Mouse (Mus musculus) C2C12 (cell line): ENCODE measurements around the gene Fxyd1. TPM values are rescaled to one million over a fixed set of nuclear protein-coding genes. Genes with fewer than 3 reads are reported as not detected.

ENCODE experiments used
- H3K27me3 ChIP-seq: one replicate; pipeline ENCODE4 v1.6.1; 2011; ENCODE audit not compliant: control insufficient read depth, insufficient read depth, insufficient read length
- H3K36me3 ChIP-seq: one replicate; pipeline ENCODE4 v1.6.1; 2011; ENCODE audit not compliant: control insufficient read depth, insufficient read depth
- H3K4me3 ChIP-seq: one replicate; pipeline ENCODE4 v1.5.1; 2011; ENCODE audit warnings: mild to moderate bottlenecking, control low read depth; ENCODE audit not compliant: poor library complexity, insufficient read depth, severe bottlenecking
- H3K79me2 ChIP-seq: one replicate; pipeline ENCODE4 v1.6.1; 2011; ENCODE audit not compliant: control insufficient read depth, insufficient read depth
- H3K79me3 ChIP-seq: one replicate; pipeline ENCODE4 v1.6.1; 2011; ENCODE audit warnings: low read depth, control low read depth
- H3ac ChIP-seq: one replicate; pipeline ENCODE3; 2011; ENCODE audit warnings: low read depth; ENCODE audit not compliant: control insufficient read depth, insufficient read length
- CEBPB ChIP-seq: IDR thresholded peaks from one replicate; pipeline ENCODE4 v1.6.1; 2011; ENCODE audit warnings: low read depth, mild to moderate bottlenecking, control low read depth, moderate library complexity
- CTCF ChIP-seq: IDR thresholded peaks from one replicate; pipeline ENCODE4 v1.5.1; 2011; ENCODE audit not compliant: control insufficient read depth, insufficient read depth, insufficient read length
- FOSL1 ChIP-seq: IDR thresholded peaks from one replicate; pipeline ENCODE4 v1.8.0; 2011; ENCODE audit warnings: mild to moderate bottlenecking, low read length; ENCODE audit not compliant: poor library complexity, insufficient read depth, severe bottlenecking
- MAX ChIP-seq: IDR thresholded peaks from one replicate; pipeline ENCODE4 v1.6.1; 2011; ENCODE audit warnings: mild to moderate bottlenecking, control low read depth
- MYOD1 ChIP-seq: IDR thresholded peaks from one replicate; pipeline ENCODE4 v1.6.1; 2011; ENCODE audit warnings: low read depth; ENCODE audit not compliant: control insufficient read depth, insufficient read length
- MYOG ChIP-seq: IDR thresholded peaks from one replicate; pipeline ENCODE4 v1.6.1; 2011; ENCODE audit not compliant: control insufficient read depth, insufficient read length; ENCODE audit errors: extremely low read depth
- USF1 ChIP-seq: IDR thresholded peaks from one replicate; pipeline ENCODE4 v1.6.1; 2011; ENCODE audit warnings: low read depth, mild to moderate bottlenecking, control low read depth, moderate library complexity
- polyA plus RNA-seq: library from polyadenylated mRNA; unstranded; fragments of >200 nt; fragmentation: generic; extraction: Trizol; gene quantifications from one replicate; pipeline ENCODE4 v1.2.1, GENCODE M21; 2012; ENCODE audit warnings: missing spikeins

Fxyd1 gene
- polyA plus RNA-seq, 1 experiment: 0.55 TPM

GRCm38 (mm10) chr7:31088206-31088605, 31.2 kb upstream of the Fxyd1 start:
- Histone ChIP-seq H3K4me3 (no peak overlapping the region), H3K79me3 (no peaks in the 10 kb centered on the region), H3ac (no peak overlapping the region), H3K27me3 (peaks cover 14% of the 10 kb centered on the region), H3K36me3 (no peaks in the 10 kb centered on the region), H3K79me2 (no peaks in the 10 kb centered on the region)
- no peak for TF ChIP-seq FOSL1
- no peak for TF ChIP-seq USF1
- TF ChIP-seq MAX: no peak
- no peak for TF ChIP-seq MYOG
- no peak for TF ChIP-seq CTCF
- TF ChIP-seq CEBPB: no peak
- no peak for TF ChIP-seq MYOD1

DNA sequence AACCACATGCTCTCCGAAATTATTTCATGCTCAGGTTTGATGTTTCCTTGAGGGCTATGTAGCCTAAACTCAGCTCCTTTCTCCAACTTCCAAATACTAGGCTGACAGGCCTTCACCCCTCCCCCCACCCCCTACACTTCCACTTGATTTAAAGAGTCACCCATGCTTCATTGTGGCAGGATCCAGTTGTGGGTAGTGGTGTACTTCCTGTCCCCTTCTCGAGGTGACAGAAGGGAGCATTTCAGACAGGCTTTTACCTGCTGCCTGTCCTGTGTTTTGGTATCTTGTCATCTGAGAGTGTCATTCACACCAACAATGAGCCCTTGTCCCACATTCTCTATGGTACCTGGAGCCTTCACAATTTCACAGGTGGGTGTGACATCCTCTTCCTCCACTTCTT, 30.3 kb upstream of the Fxyd1 start:
- Histone ChIP-seq H3K79me3 (no peaks in the 10 kb centered on the region), H3K36me3 (no peaks in the 10 kb centered on the region), H3ac (no peak overlapping the region), H3K79me2 (no peaks in the 10 kb centered on the region), H3K4me3 (no peak overlapping the region), H3K27me3 (peaks cover 8% of the 10 kb centered on the region)
- TF ChIP-seq CTCF: no peak

DNA sequence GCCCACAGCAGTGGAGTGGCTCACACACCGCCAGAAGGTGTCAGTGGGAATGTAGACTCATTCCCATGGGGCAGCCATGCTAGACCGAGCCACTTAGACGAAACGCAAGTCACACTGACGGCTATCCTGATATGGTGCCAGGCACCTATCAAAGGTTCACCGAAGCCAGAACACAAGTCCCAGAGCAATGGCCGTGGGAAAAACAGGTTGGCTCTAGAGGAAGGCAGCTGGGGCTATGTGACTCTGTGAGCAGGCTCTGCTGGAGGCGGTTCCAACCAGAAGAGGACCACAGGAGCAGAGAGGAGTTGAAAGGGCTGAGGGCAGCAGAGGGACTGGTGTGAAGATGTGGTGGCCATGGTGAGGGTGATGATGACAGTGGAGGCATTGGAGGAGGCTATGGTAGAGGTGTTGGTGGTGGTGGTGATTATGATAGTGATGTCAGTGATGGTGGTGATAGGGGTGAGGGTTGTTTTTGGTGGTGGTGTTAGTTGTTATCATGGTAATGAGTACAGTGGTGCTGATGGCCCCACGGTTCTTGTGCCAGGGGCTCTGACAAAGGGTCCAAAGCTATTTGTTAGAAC, 29.3 kb upstream of the Fxyd1 start:
- H3K79me3 ChIP-seq: no peaks in the 10 kb centered on the region

DNA sequence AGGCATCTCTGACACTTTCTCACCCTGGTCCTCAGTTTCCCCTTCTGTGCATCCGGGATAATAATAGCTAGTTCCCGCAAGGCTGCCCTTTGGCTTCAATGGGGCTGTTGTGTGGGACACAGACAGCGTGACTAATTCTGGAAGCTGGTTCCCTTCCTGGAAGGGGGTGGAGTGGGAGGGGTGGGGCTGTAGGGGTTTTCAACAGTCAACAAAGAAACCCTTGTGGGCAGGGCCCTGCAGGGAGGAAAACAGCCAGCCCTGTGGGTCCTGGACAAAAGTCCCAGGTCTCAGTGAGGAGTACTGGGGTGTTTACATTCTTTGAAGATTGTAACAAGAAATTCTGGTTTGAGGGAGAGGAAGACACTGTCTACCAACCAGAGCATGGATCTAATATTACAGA, 28.2 kb upstream of the Fxyd1 start:
- no peak for TF ChIP-seq USF1
- no peak for TF ChIP-seq FOSL1
- no peak for TF ChIP-seq CEBPB
- TF ChIP-seq MYOG: no peak
- no peak for TF ChIP-seq MYOD1
- no peak for TF ChIP-seq CTCF
- no peak for TF ChIP-seq MAX
- Histone ChIP-seq H3K27me3 (no peaks in the 10 kb centered on the region), H3K4me3 (no peak overlapping the region), H3ac (no peak overlapping the region), H3K36me3 (no peaks in the 10 kb centered on the region), H3K79me2 (no peaks in the 10 kb centered on the region), H3K79me3 (no peaks in the 10 kb centered on the region)

More for the DNA sequence above, 29.3 kb upstream of the Fxyd1 start:
- no peak overlapping the region for H3ac ChIP-seq
- TF ChIP-seq CTCF: no peak
- TF ChIP-seq MAX: no peak
- H3K79me2 ChIP-seq: no peaks in the 10 kb centered on the region
- no peaks in the 10 kb centered on the region for H3K27me3 ChIP-seq
- no peak overlapping the region for H3K4me3 ChIP-seq
- no peaks in the 10 kb centered on the region for H3K36me3 ChIP-seq

DNA sequence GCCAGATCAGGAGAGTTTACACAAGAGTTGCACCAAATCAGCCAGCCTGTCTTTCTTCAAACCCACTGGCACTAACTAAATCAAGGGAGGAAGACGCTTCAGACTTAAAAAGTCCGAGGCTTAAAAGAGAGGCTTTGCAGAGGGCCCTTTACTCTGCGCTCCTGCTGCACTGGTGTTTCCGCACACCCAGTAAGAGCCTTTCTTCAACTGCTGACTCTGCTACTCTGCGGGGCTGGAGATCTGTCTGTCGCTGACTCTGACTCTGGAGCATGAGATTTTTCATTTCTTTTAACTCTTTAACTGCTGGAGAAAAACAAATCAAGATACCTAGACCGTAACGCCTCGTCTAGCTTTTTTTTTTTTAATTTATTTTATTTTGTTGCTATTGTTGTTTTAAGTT, 27.1 kb upstream of the Fxyd1 start:
- H3K36me3 ChIP-seq: no peaks in the 10 kb centered on the region
- TF ChIP-seq USF1 (no peak), FOSL1 (no peak), MYOG (no peak), CEBPB (no peak), MYOD1 (no peak), MAX (no peak), CTCF (no peak)
- H3ac ChIP-seq: no peak overlapping the region
- H3K79me3 ChIP-seq: no peaks in the 10 kb centered on the region
- H3K4me3 ChIP-seq: no peak overlapping the region
- H3K27me3 ChIP-seq: no peaks in the 10 kb centered on the region
- H3K79me2 ChIP-seq: no peaks in the 10 kb centered on the region

GRCm38 (mm10) chr7:31082831-31083588, 26.0 kb upstream of the Fxyd1 start:
- no peak for TF ChIP-seq USF1
- TF ChIP-seq MYOG: no peak
- no peak for TF ChIP-seq CTCF
- TF ChIP-seq FOSL1: no peak
- TF ChIP-seq MAX: no peak
- no peak for TF ChIP-seq CEBPB
- TF ChIP-seq MYOD1: no peak
- no peak overlapping the region for H3K4me3 ChIP-seq
- H3K79me2 ChIP-seq: no peaks in the 10 kb centered on the region
- no peak overlapping the region for H3ac ChIP-seq
- H3K27me3 ChIP-seq: no peaks in the 10 kb centered on the region
- H3K79me3 ChIP-seq: no peaks in the 10 kb centered on the region
- H3K36me3 ChIP-seq: no peaks in the 10 kb centered on the region
